Mouse (Mus musculus): Measurements from ENCODE around the gene Lamb2.

Lamb2 gene

DNA sequence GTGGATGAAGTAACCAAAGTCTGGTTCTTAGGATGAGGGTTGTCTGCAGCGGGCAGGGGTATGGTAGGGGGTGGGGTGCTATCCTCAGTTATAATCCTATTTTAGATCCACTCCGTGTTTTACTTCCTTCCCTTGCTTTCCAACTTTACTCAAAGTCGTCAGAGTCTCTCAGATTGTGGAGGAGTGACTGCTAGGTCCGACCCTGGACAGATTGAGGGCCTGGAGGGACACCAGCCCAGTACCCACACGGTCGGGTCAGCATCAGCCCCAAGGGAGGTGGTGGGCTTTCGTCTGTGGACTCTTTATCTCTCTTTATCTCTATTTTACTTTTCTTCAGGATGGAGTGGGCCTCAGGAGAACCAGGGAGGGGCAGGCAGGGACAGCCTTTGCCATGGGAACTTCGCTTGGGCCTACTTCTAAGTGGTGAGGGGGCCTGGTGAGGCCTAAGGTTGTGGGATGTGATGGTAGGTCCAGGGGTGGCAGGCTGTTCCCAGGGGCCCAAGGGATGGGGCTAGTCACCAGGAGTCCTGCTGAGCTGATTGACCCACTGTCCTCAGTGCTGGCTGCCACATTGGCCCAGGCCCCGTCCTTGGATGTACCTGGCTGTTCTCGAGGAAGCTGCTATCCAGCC is at the start of gene Lamb2:
Gene Lamb2, plus strand, starts transcription at position 16 of the 631 bp plus-strand sequence.
- DNase-seq: peak; percentile 64

DNA sequence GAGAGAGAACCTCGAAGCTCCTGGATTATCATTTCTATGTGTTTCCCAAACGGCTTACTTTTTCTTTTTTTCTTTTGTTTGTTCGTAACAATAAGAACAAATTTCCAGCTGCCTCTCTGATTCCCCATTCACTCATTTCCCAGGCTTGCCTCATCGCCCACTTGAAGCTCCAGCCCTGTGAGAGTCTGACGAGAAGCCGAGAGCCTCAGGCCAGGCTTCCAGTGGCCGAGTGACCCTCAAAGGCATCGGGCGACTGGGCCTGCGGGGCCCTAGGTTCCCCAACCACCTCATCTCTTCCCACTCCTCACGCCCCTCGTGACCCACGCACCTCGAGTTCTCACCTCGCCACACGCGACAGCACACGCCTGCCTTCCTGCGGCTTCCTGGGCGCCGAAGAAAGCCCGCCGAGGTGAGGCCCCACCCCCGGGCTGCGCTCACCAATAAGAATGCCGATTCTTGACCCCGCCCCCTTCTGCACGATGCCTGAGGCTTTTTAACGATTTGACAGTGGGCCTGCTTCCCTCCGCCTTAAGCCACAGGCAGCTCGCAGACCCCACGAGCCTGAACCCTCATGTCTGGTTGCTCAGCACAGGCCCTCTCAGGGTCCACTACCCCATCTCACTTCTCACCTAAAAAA is 48.0 kb upstream of the Lamb2 start:
- no peak for DNase-seq

DNA sequence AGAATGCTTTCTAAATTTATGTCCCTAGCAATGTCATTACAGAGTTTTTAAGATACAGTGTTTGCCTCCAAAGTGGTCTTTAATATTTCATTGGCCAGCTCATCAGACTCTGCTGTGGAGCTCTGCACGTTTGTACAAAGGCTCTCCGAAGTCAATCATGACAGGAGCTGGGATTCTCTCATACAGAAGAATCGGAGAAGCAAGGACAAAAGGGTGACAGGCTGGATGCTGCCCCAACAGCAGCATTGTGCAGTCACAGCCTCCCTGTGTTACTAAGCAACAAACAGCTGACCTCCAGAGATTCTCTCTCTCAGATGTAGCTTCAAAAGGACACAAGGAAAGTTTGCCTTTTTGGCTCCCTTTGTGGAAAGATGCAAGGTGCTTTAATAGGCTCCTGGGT is 43.4 kb upstream of the Lamb2 start, which contains the start of gene BC048562:
Gene BC048562, plus strand, starts transcription at position 301 of the 400 bp plus-strand sequence.
- no peak for DNase-seq

DNA sequence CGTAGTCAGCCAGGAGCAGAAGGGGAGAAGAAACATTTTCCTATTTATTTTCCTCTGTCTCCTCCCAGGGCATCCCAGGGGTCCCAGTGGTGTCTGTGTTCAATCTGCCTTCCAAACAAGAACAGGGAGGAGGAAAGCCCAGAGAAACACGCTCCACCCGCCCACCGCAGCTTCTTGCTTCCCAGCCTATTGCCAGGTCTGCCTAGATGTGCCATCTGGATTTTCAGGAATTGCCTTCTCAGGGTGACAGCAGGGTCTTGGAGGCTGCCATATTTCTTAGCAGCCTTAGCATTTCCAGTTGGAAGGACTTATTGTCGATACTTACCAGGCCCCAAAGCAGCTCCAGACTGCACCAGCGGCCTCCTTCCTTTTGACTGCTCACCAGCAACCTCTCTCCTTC is 40.4 kb upstream of the Lamb2 start:
- DNase-seq: no peak

DNA sequence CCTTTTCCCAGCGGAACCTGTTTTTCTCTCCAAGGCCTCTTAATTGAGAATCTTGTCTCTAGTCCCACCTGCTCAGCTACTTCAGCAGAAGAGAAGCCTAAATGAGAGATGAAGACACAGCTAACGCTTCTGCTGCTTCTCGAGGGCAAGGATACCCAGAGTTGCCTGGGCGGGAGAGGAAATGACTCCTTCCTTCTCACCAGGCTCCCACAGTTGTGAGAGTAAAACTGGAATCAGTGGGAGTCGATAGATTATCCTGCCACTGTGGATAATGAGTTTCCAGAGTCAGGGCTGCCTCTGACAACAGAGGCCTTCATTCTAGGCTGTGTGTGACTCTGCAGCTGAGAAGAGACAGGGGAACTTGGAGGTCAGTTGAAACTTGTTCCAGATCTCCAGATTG is 39.1 kb upstream of the Lamb2 start:
- DNase-seq: no peak

DNA sequence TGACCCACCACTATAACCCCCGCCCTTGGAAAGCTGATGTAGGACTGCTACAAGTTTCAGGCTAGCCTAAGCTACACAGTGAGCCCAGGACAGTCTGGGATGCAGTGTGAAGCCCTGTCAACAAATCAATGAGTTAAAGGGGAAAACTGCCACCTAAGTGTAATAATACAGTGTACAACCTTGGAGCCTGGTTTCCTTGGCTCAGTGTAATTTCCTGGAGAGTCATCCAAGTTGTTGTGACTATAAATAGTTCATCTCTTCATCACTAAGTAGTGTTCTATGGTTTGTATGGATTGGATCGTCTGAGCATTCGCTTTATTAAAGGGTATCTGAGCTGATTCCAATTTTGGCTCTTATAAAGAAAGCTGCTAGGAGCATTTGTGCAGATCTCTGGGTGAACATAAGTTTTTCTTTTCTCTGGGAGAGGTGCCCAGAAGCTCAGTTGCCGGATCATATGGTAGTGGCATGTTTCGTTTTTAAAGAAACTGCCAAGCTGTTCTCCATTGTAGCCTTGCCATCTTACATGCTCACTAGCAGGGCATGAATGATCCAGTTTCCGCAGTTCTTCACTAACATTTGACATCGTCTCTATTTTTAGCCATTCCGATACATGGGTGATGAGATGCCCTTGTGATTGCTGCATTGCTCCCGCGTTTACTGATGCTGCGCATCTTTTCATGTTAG is 38.2 kb upstream of the Lamb2 start:
- no peak for DNase-seq

DNA sequence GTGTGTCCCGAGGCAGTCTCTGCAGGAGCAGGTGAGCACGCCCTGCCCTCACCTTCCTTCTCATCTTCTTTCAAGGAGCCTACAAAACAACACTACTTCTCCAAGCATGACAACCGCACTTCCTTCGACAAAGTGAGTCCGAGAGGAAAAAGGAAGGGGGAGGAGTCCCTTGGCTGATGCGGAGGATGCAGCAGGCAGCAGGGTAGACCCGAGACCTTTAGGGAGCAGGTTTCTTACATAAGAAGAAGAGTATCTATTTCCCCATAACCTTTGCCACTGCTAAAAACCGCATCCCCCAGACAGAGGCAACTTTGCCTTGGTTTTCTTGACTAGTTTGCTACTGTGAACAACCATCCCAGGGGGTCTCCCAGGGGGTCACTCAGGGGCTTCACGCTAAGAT is 34.4 kb upstream of the Lamb2 start:
- DNase-seq: no peak

DNA sequence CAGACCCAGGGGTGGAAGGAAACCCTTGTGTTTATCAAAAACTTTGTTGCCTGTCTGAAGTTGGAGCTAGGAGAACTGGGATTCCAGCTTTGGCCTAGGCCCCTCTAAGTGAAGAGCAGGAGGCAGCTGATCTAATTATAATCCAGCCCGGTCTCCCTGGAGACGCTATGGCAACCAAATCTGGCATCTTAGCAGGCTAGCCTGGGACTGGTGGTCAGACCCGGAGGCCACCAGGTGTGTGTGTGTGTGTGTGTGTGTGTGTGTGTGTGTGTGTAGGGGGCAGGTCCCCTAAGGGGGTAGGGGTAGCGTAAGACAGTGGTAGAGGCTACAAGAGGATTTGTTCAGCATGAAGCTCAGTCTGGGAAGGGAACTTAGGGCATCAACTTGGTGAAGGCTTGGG is 29.7 kb upstream of the Lamb2 start:
- DNase-seq: no peak

DNA sequence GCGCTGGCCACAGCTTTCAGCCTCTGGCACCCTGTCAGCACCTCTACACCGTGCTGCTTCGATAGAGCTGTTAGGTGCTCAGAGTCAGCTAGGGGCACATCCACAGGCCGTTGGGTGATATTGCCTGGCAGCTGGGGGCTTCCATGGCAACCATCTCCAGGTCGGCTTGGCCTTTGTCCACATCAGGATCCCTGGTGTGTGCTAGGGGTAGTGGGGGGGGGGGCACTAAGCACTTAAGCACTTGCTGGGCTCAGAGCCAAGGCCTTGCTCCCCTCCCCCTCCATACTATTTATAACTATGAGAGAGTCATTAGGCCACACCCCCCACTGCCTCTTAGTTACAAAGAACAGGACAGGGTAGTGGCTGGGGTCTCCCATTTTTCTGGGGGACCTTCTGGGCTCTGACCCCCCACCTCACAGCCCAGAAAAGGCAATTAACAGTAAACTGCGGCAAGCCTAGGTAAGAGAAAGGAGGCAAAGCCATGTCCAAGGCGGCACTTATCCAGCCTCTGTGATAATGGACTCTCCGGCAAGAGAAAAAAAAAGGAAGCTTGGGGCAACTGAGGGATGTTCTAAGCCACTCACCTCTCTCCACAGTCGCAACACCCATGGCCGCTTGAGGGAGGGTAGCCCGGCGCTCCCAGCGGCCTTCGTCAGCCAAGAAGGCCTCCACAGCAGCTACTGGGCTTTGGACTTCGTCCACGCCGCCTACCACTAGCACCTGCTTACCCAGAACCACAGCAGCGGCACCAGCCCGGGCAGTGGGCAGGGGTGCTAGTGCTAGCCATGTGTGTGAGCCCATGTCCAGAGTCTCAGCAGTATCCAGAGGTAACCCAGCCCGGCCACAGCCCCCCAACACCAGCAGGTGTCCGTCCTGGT is 29.0 kb upstream of the Lamb2 start:
- no peak for DNase-seq

DNA sequence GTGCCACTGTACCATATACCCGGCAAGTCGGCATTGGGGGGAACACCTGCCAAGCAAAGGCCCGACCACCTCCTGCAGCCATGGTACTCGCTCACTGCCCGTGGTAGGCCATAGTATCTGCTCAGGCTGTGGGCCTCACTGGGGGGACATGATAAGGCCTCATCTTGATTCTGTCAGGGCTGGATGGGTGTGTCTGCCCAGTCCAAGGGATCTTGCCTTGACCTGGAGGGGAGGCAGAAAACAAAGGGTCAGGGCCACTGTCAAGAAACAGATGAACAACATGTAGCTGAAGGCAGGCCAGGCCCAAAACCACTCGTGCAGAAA is 28.4 kb upstream of the Lamb2 start:
- no peak for DNase-seq

DNA sequence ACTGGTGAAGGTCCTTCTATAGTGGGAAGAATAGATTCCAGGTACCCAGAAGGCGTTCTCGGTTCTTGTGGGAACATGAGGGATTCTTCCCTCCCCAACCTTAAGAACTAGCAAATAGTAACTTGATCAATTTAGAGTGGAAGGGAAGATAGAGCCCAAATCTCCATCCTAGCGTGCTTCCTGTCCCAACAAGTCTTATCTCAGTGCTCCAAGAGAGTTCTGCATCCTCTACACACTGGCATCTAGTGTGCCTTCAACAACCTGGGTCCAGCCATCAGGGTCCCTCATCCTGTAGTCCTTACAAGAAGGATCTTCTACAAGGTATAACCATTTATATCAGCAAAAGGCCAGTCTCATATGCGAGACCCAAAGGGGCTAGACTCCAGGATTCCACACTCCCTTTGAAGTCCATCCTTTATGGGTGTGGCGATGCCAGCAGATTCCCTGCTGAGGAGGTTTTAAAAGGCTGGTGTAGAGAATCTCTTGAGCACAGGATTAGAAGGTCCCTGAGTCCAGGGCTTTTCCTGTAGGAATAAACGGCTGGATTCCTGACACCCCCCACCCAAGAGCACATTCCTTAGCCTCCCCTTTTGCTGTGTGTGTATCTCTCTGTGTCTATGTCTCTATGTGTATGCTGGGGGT is 27.9 kb upstream of the Lamb2 start:
- no peak for DNase-seq

DNA sequence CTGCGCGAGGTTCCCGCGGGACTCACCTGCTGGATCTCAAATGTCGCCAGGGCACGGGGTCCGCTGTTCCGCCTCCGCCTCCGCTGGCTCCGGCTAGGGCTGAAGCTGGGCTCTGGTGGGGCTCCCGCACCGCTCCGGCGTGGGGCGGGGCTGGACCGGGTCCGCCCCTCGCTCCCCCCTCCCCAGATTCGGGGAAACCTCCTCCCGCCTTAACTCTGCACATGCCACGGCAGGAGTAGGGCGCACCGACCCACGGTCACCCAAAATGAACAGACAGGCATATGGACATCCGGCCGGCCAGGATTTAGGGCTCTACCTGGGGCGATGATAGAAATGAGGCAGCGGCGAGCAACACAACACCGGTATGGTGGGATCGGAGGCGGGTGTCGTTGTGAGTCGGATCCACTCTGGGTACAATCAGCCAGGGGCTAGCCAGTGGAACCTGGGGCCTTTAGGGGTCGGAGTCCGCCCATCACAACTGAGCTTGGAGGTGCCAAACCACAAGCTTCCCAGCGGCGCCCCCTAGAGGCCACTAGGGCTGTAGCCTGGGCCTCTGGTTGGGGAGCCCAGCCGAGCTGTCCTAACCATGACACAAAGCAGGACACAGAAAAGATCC is 27.1 kb upstream of the Lamb2 start:
- peak; percentile 85 for DNase-seq

DNA sequence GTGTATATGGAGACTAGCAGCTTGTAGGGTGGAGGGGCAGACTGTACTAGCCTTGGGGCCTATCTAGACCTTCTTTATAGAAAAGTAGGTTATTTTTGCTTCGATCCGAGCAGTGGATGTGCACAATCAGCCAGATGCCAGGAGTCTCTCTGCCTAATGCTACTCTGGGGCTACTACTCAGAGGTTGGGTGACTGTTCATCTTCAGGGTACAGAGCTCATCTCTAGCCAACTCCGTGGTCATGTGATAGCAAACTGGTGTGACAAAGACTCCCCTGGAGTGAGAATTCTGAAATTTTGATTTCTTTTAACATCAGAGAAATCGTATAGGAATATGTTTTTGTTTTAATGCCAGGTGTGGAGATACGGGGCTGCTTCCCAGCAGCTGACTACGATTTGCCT is 26.6 kb upstream of the Lamb2 start:
- no peak for DNase-seq

DNA sequence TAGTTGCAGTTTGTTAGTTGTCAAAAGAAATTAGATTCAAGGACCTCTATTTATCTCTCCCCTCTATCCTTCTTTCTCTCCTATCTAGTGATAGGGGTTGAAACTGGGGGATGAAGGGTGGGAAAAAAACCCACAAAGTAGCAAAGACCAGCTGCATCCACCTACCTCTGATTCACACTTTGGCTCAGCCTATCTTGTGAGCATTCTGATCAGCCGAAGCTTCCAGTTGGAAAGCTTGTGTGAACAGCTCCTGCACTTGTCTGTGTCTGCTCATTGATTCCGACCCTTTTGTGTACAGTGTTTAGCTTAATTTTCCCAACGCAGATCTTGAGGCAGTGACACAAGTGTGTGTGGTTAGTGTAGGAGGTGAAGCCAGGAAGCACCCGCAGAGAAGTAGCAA is 26.1 kb upstream of the Lamb2 start:
- no peak for DNase-seq

DNA sequence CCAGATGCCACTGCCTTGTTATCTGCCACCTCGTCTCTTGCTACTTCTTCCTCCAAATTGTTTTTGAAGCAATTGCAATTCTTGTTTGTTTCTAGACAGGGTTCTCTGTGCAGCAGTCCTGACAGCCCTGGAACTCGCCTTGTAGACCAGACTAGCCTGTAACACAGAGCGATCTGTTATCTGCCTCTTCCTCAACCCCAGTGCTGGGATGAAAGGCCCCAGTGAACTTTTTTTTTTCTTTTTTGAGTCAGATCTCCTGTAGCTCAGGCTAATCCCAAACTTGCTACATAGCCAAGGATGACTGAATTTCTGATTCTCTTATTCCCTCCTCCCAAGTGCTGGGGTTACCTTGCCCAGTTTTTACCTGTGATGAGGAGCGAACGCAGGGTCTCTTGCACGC is 25.1 kb upstream of the Lamb2 start:
- DNase-seq: no peak

DNA sequence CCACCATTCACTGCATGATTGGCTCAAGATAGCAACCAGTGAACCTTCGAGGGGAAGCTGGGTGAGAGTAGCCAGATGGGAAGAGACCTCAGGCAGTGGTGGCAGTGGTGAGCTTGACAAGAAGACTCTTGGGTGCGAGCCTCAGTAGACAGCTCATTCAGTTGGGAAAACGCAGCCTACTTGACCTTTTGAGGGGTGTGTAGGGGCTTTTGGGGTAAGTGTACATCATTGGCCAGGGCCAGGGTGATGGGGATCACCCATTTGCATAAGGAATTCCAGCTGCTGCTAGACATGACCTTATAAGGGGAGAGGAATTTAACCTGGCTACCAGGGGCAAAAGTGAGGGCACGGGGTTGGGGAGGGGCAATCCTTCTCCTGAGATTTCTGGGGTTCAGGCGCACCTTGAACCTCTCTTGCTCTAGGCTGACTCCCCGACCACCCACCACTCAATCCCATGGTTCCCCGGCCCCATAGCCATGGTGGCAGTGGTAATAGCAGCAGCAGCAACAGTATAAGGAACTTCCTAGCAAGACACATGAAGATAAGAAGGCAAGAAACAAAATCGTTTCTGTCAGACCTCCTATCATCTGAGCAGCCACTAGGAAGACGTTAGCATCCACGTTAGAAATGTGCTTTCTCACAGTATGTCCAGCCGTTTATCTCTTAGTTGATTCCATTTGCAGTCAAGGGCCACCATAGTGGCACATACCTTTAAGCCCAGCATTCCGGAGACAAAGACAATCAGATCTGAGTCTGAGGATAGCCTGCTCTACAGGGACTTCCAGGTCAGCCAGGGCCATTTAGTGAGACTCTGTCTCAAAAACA is 23.6 kb upstream of the Lamb2 start:
- DNase-seq: no peak

DNA sequence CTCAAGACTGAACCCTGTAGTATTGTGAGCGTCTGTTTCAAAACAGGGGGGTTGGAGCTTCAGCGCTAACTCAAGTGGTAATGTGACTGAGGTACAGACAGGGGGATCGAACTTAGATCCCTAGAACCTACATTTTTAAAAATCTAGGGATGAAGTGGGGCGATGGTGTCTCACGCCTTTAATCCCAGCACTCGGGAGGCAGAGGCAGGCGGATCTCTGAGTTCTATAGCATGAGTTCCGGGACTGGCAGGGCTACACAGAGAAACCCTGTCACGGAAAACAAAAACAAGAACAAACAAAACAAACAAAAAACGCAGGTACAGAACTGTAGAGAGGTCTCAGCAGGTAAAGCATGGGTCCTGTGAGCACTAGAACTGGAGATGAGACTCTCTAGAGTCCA is 22.6 kb upstream of the Lamb2 start:
- DNase-seq: no peak

DNA sequence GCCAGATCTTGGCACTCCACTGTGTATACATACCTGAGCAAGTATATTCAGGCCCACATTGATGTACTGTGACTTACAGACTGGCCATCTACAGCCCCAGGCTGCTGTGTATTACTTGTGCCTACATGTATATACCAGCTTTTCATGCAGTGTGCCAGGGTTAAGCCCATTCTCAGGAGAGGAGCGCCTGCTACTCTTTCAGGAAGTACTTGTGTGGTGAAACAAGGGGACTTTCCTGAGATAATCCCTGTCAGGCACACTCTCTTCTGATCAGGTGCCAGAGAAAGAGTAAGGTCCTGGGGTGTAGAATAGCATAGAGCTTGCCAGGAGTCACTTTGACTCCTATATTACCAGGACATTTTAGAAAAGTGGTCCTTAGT is 19.6 kb upstream of the Lamb2 start:
- no peak for DNase-seq

DNA sequence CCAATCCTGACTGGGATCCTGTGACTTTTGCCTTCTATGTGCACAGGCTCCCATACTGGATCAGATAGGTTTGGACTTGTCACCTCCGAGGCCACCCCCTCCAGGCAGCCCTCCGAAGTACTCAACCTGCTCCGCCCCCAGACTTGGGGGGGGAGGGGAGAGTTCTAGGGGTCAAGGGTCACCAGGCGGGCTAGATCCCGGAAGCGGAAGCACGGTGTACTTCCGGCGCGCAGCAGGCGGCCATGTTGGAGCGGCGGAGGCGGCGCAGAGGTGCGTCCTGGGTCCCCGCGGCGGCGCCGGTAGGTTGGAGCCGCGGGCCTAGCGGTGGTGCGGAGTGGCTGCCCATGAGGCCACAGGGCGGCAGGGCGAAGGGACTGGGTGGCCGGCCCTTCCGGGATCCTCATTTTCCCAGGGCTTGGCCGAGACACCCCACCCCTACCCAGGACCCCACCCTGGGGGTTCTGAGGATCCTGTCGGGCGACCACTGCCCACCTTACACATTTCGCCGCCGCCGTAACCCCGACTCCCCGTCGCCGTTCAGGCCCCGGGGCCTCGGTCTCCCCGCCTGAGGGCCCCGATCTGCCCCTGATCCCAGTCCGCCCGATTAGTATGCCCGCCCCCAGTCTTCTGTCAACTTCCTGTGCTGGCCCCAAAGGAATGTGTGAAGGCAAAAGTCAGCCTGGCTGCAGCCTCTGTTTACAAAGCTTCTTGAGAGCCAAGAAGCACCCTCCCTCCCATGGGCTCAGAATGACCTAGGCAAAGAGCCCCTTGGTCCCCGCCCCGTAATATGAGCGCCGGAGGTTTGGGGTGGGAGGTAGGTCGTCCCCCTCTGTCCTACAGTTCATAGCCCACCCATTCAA is 19.0 kb upstream of the Lamb2 start, which contains the start of gene Ccdc71:
Gene Ccdc71, plus strand, starts transcription at position 209 of the 860 bp plus-strand sequence.
- DNase-seq: peak; percentile 88

DNA sequence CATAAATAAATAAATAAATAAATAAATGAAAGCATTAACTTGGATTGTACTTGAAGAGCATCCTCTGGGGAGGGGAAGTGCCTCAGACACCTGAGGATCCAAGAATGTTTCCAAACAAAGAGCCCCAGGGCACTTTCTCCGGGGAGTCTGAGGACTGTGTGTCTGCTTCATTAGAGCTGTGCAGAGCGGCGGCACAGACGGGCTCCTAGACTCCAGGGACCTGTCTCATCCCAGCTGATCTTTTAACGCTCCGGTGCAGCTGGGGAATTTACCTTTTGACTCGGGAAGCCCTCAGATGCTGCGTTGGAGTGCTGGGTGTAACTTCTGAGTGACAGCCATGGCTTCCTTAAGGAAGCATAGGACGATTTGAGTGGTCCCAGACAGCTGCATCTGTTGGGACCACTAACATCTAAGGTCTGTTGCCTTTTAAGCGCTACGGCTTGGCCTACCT is 18.3 kb upstream of the Lamb2 start, which contains the start of gene Klhdc8b:
Gene Klhdc8b, minus strand, starts transcription at position 401 of the 451 bp plus-strand sequence.
- DNase-seq: peak; percentile 41
